Mouse (Mus musculus) thymus, postnatal 36 days (tissue): ENCODE results near the gene Olfr448.

Experiments
- DNase-seq, 2 experiments: peaks; one replicate each; pipeline ENCODE4 v3.0.0; 2022; ENCODE audit warnings: mixed read lengths in 2 of 2

Olfr448 gene

DNA sequence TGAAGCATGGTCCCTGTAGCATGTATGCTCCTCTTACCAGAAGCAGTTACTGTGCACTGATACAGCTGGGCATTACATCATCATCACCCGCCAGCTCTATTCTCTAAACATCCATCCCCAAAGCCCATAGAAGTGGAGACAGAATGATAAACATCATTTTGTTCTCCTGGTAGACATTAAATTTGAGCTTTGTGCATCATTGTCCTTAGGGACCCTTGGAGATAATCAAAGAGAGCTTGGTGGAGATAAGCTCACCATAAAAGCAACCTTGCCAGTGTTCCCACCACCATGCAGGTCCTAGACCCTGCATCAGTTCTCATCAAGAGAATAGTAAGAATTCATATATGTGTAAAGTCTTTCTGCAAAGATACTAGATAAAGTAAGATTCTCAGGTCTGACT, at the start of gene Olfr448:
Gene Olfr448, plus strand, starts transcription at position 301 of the 400 bp plus-strand sequence.
- DNase-seq: no peak

GRCm38 (mm10) chr6:42860222-42860819, 29.9 kb upstream of the Olfr448 start:
- no peak for DNase-seq

DNA sequence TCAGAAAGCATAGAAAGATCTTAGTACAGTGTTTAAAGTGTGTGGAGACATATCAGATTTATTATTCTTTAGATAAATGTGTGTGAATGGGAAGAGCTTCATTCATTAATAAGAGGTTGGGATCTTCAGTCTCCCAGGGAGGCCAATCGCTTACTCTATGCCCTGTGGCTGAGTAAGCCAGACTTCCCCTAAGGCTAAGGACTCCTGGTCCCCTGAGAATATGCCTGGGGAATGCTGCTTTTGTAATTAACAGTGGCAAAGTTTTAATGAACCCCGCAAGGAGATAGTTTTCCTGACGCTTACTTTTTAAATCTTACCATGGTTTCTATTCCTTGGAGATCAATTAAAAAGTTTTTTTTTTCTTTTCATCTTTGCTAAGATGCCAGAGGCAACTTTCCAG, 20.5 kb upstream of the Olfr448 start:
- DNase-seq: no peak

DNA sequence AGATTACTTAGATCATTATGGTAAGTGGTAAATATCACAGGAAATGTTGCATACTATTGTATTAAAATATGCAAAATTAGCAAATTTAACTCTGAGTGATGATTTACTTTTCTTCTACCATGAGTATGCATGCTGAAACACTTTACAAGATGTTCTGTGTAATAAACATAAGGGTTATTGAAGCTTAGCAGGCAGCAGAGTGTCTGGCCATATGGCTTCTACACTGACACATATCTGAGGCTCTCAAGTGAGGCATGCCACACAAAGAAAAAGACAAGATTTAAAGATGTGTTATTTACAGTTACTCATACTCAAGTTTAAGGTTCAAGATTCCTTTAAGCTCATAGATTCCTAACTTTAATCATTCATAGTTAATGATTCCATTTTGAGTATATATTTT, 13.9 kb upstream of the Olfr448 start:
- DNase-seq: no peak

DNA sequence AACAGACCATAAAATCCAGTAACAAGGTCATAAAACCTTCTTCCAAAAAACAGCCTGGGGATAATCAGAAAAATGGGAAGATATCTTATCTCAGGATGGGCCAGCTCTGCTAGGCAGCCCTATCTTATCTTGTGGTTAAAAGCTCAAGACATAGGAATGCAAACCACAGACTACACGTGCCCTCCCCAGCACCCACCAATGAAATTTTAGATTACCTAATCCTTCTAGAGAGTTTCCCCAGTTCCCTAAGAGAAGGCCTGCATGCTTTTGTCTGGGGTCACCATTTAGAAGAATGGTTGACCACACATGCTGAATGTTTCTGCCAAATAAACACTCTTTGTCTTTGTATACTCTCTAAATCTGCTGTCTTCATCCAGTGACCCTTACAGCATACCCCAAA, 10.1 kb downstream of the Olfr448 start:
- no peak for DNase-seq

DNA sequence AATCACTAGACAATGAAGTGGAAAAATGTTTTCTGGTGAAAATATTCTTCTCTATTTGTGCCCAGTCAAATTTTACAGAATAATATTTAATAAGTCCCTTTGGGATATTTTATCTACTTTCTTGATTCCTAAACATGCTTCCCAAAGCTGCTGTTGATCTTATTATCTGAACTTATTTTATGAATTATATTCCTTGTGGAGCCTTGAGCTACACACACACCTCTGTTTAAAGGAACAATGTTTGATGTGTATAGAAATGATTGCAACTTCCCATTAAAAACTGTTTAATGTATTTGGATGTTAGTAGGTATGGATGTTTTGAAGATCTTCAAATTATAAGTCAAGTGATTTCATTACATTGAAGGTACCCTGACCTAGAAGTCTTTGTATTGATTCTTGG, 18.3 kb downstream of the Olfr448 start, which contains the start of gene Olfr447:
Gene Olfr447, plus strand, starts transcription at position 301 of the 400 bp plus-strand sequence.
- no peak for DNase-seq

- DNase-seq: no peak
Measured at GRCm38 (mm10) chr6:42921077-42921476, 30.8 kb downstream of the Olfr448 start, which contains the start of gene Olfr446. TSS of gene Olfr446 (plus strand) at chr6:42921377.
